ENCODE assay signal across 8 mouse cellular contexts in the genomic region with DNA sequence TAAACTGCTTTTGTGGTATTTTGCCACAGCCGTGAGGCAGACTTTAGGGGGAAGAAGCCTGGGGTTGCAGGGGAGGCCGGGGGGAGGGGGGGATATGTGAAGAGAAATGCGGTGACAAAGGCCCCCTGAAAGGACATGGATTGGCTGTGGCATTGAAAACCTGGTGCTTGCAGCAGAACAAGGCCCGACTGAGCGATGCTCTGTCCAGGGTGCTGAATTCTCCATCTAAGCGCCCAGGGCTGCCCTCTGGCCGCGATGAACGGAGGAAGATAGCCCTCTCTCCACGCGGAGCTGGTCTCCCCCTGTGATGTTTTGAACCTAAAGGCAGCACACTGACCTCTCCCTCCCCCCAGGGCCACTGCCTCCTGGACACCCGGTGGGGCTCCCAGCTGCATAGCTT. TPM values are rescaled to one million over a fixed set of nuclear protein-coding genes. Genes with fewer than 3 reads are reported as not detected.
DNase-seq lines count a peak whose midpoint lies in the region; ATAC-seq and TF ChIP-seq lines count a peak whose summit lies in the region.

No protein-coding gene starts in this region.

- no peak overlapping the region for H3K4me3 ChIP-seq in kidney, embryonic 14.5 days (ENCODE audit: low read length)
- H3K4me3 ChIP-seq in liver, embryonic 14.5 days (ENCODE audit: insufficient read depth in 1 of 2, low read depth in 2 of 2, low read length in 2 of 2): no peak overlapping the region
- H3K4me3 ChIP-seq in stomach, postnatal 0 days (ENCODE audit: low read depth, low read length): no peak overlapping the region

- peak; percentile 10 for DNase-seq in kidney, adult 11 months
- DNase-seq in T-cell, adult 2 months (ENCODE audit: low spot score): peak; percentile 15
- DNase-seq in embryo, embryonic 11.5 days (ENCODE audit: low read depth, low spot score): peak; percentile 67
- DNase-seq in liver, embryonic 14.5 days (ENCODE audit: low read depth in 3 of 3, low spot score in 3 of 3): peak; percentile 30 to 38 (median 36)
- peak; percentile 78 for DNase-seq in stomach, postnatal 0 days (ENCODE audit: low spot score)
- DNase-seq in layer of hippocampus, adult 18-20 months (ENCODE audit: low spot score in 2 of 2): no peak
- DNase-seq in layer of hippocampus, adult 9-11 months: no peak

- no peaks in the 10 kb centered on the region for H3K9me3 ChIP-seq in kidney, embryonic 14.5 days (ENCODE audit: control insufficient read depth, low read length)
- no peaks in the 10 kb centered on the region for H3K9me3 ChIP-seq in liver, embryonic 14.5 days (ENCODE audit: control insufficient read depth, low read length)
- H3K9me3 ChIP-seq in stomach, postnatal 0 days (ENCODE audit: control insufficient read depth, low read length): no peaks in the 10 kb centered on the region

- no peak overlapping the region for H3K9ac ChIP-seq in kidney, embryonic 14.5 days (ENCODE audit: low read depth, low read length)
- no peak overlapping the region for H3K9ac ChIP-seq in liver, embryonic 14.5 days (replicated peaks)
- H3K9ac ChIP-seq in stomach, postnatal 0 days (ENCODE audit: low read length): no peak overlapping the region

- TF ChIP-seq EP300 in liver, embryonic 14.5 days (IDR thresholded peaks at IDR 0.05; ENCODE audit: low read depth): no peak
- TF ChIP-seq EP300 in stomach, postnatal 0 days (optimal IDR thresholded peaks at IDR 0.05): no peak

- no peak overlapping the region for H3K27ac ChIP-seq in kidney, embryonic 14.5 days (ENCODE audit: low read depth, low read length)
- H3K27ac ChIP-seq in liver, embryonic 14.5 days: no peak overlapping the region
- H3K27ac ChIP-seq in stomach, postnatal 0 days (replicated peaks): no peak overlapping the region

- 3% methylated on average over 12 of the region's 12 CpGs for WGBS in kidney, embryonic 14.5 days
- 2% methylated on average over 12 of the region's 12 CpGs for WGBS in liver, embryonic 14.5 days (ENCODE audit: insufficient replicate concordance)
- 4% methylated on average over 12 of the region's 12 CpGs for WGBS in stomach, postnatal 0 days

- H3K4me2 ChIP-seq in kidney, embryonic 14.5 days (replicated peaks; ENCODE audit: low read depth, low read length): no peak overlapping the region
- H3K4me2 ChIP-seq in liver, embryonic 14.5 days (ENCODE audit: low read depth): no peak overlapping the region
- no peak overlapping the region for H3K4me2 ChIP-seq in stomach, postnatal 0 days (replicated peaks; ENCODE audit: low read depth)

- no peaks in the 10 kb centered on the region for H3K27me3 ChIP-seq in kidney, embryonic 14.5 days (ENCODE audit: control insufficient read depth, insufficient read depth, low read length)
- H3K27me3 ChIP-seq in liver, embryonic 14.5 days (ENCODE audit: control insufficient read depth, insufficient read depth, low read length): no peaks in the 10 kb centered on the region; the same call in 1 of the 2 replicates
- no peaks in the 10 kb centered on the region for H3K27me3 ChIP-seq in stomach, postnatal 0 days (ENCODE audit: control insufficient read depth, insufficient read depth, low read length)

- ATAC-seq in kidney, embryonic 14.5 days (ENCODE audit: low FRiP score, low TSS enrichment): no peak
- no peak for ATAC-seq in liver, embryonic 14.5 days (ENCODE audit: insufficient read depth)
- ATAC-seq in stomach, postnatal 0 days (ENCODE audit: low FRiP score, low TSS enrichment): no peak

- TF ChIP-seq CTCF in liver, embryonic 14.5 days (IDR thresholded peaks at IDR 0.05; ENCODE audit: low read depth): no peak
- peak; percentile 49 for TF ChIP-seq CTCF in stomach, postnatal 0 days (IDR thresholded peaks at IDR 0.05; ENCODE audit: low read depth)

- H3K36me3 ChIP-seq in kidney, embryonic 14.5 days (ENCODE audit: control insufficient read depth, insufficient read depth, low read length): no peaks in the 10 kb centered on the region
- no peaks in the 10 kb centered on the region for H3K36me3 ChIP-seq in liver, embryonic 14.5 days (replicated peaks; ENCODE audit: control insufficient read depth, insufficient read depth, low read depth)
- H3K36me3 ChIP-seq in stomach, postnatal 0 days (ENCODE audit: control insufficient read depth, insufficient read depth, low read length): no peaks in the 10 kb centered on the region

- H3K4me1 ChIP-seq in kidney, embryonic 14.5 days (ENCODE audit: control insufficient read depth, insufficient read depth, low read length): no peaks in the 10 kb centered on the region
- H3K4me1 ChIP-seq in liver, embryonic 14.5 days (replicated peaks; ENCODE audit: control insufficient read depth in 2 of 2, insufficient read depth in 2 of 2, low read length in 1 of 2): no peaks in the 10 kb centered on the region
- no peaks in the 10 kb centered on the region for H3K4me1 ChIP-seq in stomach, postnatal 0 days (replicated peaks; ENCODE audit: control insufficient read depth, insufficient read depth)

RNA-seq across cellular contexts. Expression of a gene that starts 13.1 kb away (rescaled TPM):
- polyA plus RNA-seq in kidney, embryonic 14.5 days (2014; fragmentation: Nextera tagmentation; extraction: Ambion mirVana): 0.50 and 1.8 TPM in 2 replicates
- 0.09 and 0.13 TPM in 2 replicates for polyA plus RNA-seq in liver, embryonic 14.5 days (2012; rRNA removed)
- 0.11 TPM in 1 of 2 replicates, not detected in the other for polyA plus RNA-seq in liver, embryonic 14.5 days (2014; fragmentation: Nextera tagmentation; extraction: Ambion mirVana)
- 2.0 and 2.5 TPM in 2 replicates for polyA plus RNA-seq in stomach, postnatal 0 days (2015; fragmentation: Nextera tagmentation; extraction: Ambion mirVana)
- total RNA-seq in layer of hippocampus, adult 18-20 months (2021): 100 to 1,000 TPM; 714 to 740 TPM

RNA-seq across cellular contexts. Expression of a gene that starts 13.9 kb away (rescaled TPM):
- 60.1 and 61.6 TPM in 2 replicates for polyA plus RNA-seq in kidney, embryonic 14.5 days (2014; fragmentation: Nextera tagmentation; extraction: Ambion mirVana)
- 5.5 TPM in 2 replicates for polyA plus RNA-seq in liver, embryonic 14.5 days (2012; rRNA removed)
- polyA plus RNA-seq in liver, embryonic 14.5 days (2014; fragmentation: Nextera tagmentation; extraction: Ambion mirVana): 6.3 and 6.8 TPM in 2 replicates
- 30.5 and 31.4 TPM in 2 replicates for polyA plus RNA-seq in stomach, postnatal 0 days (2015; fragmentation: Nextera tagmentation; extraction: Ambion mirVana)
- 10 to 100 TPM; 61.7 to 68.7 TPM for total RNA-seq in layer of hippocampus, adult 18-20 months (2021)

RNA-seq across cellular contexts. Expression of a gene that starts 42.5 kb away (rescaled TPM):
- 0.22 TPM in 1 of 2 replicates, not detected in the other for polyA plus RNA-seq in kidney, embryonic 14.5 days (2014; fragmentation: Nextera tagmentation; extraction: Ambion mirVana)
- not detected in 2 replicates for polyA plus RNA-seq in liver, embryonic 14.5 days (2012; rRNA removed)
- 0.08 TPM in 1 of 2 replicates, not detected in the other for polyA plus RNA-seq in liver, embryonic 14.5 days (2014; fragmentation: Nextera tagmentation; extraction: Ambion mirVana)
- 0.81 TPM in 1 of 2 replicates, not detected in the other for polyA plus RNA-seq in stomach, postnatal 0 days (2015; fragmentation: Nextera tagmentation; extraction: Ambion mirVana)
- 10 to 100 TPM; 10.9 to 18.8 TPM for total RNA-seq in layer of hippocampus, adult 18-20 months (2021)

RNA-seq across cellular contexts. Expression of a gene that starts 43.0 kb away (rescaled TPM):
- 22.4 and 28.6 TPM in 2 replicates for polyA plus RNA-seq in kidney, embryonic 14.5 days (2014; fragmentation: Nextera tagmentation; extraction: Ambion mirVana)
- polyA plus RNA-seq in liver, embryonic 14.5 days (2012; rRNA removed): 7.2 and 7.7 TPM in 2 replicates
- polyA plus RNA-seq in liver, embryonic 14.5 days (2014; fragmentation: Nextera tagmentation; extraction: Ambion mirVana): 2.9 and 3.7 TPM in 2 replicates
- 33.3 and 34.8 TPM in 2 replicates for polyA plus RNA-seq in stomach, postnatal 0 days (2015; fragmentation: Nextera tagmentation; extraction: Ambion mirVana)
- 100 to 1,000 TPM; 321 to 326 TPM for total RNA-seq in layer of hippocampus, adult 18-20 months (2021)

RNA-seq across cellular contexts. Expression of a gene that starts 49.2 kb away (rescaled TPM):
- polyA plus RNA-seq in kidney, embryonic 14.5 days (2014; fragmentation: Nextera tagmentation; extraction: Ambion mirVana): 5.1 and 6.9 TPM in 2 replicates
- polyA plus RNA-seq in liver, embryonic 14.5 days (2012; rRNA removed): 6.2 and 7.0 TPM in 2 replicates
- 1.6 TPM in 2 replicates for polyA plus RNA-seq in liver, embryonic 14.5 days (2014; fragmentation: Nextera tagmentation; extraction: Ambion mirVana)
- polyA plus RNA-seq in stomach, postnatal 0 days (2015; fragmentation: Nextera tagmentation; extraction: Ambion mirVana): 2.2 TPM in 2 replicates
- total RNA-seq in layer of hippocampus, adult 18-20 months (2021): 10 to 100 TPM; 31.9 to 32.8 TPM

Comparison
In these comparisons a context has a peak if more than half of its experiments do, and no peak if none do; other contexts are left out.
1. DNase-seq: peak in kidney, adult 11 months (single experiment), T-cell, adult 2 months (single experiment), embryo, embryonic 11.5 days (single experiment), liver, embryonic 14.5 days (3 of 3) and stomach, postnatal 0 days (single experiment); none in layer of hippocampus, adult 18-20 months (0 of 2) and layer of hippocampus, adult 9-11 months (single experiment).